Mouse (Mus musculus) forebrain, postnatal 0 days (tissue): ENCODE results near the gene Kifc1. TPM values are rescaled to one million over a fixed set of nuclear protein-coding genes. Genes with fewer than 3 reads are reported as not detected.
A peak's percentile ranks its signal among the peaks of the same experiment; 100 is the strongest.

ENCODE experiments used
- ATAC-seq: fragments of 200-750 bp; cut with Nextera tagmentation; 2 replicates; pipeline ENCODE4 v1.8.0; 2017; ENCODE audit warnings: mild to moderate bottlenecking, moderate library complexity
- DNase-seq: peaks from one replicate; pipeline ENCODE4 v3.0.0-alpha.2; 2015
- H3K27ac ChIP-seq: fragments of 300-500 bp; sonication (generic); 2 replicates; pipeline ENCODE4 v1.5.1; 2014; ENCODE audit warnings: low read depth, mild to moderate bottlenecking, antibody characterized with exemption, low read length, moderate library complexity, mixed read lengths
- H3K27me3 ChIP-seq: fragments of 300-500 bp; sonication (generic); 2 replicates; pipeline ENCODE4 v1.6.1; 2014; ENCODE audit warnings: mild to moderate bottlenecking, low read length, mixed read lengths; ENCODE audit not compliant: insufficient read depth
- H3K36me3 ChIP-seq: fragments of 300-500 bp; sonication (generic); 2 replicates; pipeline ENCODE4 v1.6.1; 2014; ENCODE audit warnings: mild to moderate bottlenecking, moderate library complexity; ENCODE audit not compliant: insufficient read depth
- H3K4me1 ChIP-seq: fragments of 300-500 bp; sonication (generic); 2 replicates; pipeline ENCODE4 v1.6.1; 2014; ENCODE audit warnings: antibody characterized with exemption; ENCODE audit not compliant: insufficient read depth
- H3K4me2 ChIP-seq: fragments of 300-500 bp; sonication (generic); 2 replicates; pipeline ENCODE4 v1.6.1; 2014; ENCODE audit warnings: low read depth, mild to moderate bottlenecking, moderate library complexity
- H3K4me3 ChIP-seq: fragments of 300-500 bp; sonication (generic); 2 replicates; pipeline ENCODE4 v1.5.1; 2014; ENCODE audit warnings: low read depth, low read length, mixed read lengths
- H3K9ac ChIP-seq: fragments of 300-500 bp; sonication (generic); 2 replicates; pipeline ENCODE4 v1.6.1; 2014; ENCODE audit warnings: mild to moderate bottlenecking
- H3K9me3 ChIP-seq: fragments of 300-500 bp; sonication (generic); 2 replicates; pipeline ENCODE4 v1.6.1; 2016; ENCODE audit warnings: low read length
- CTCF ChIP-seq: sonication (generic); IDR thresholded peaks from 2 replicates; pipeline ENCODE4 v1.5.1; 2016; ENCODE audit warnings: antibody characterized with exemption, control low read depth, low read depth
- WGBS: fragments of 180-500 bp; shearing (Covaris S2); extraction: QIAGEN DNeasy Blood & Tissue Kit; methylation state at CpG from one replicate; pipeline ENCODE4 v1.1.7; 2014; 5-methylcytosine and 5-hydroxymethylcytosine counted together
- polyA plus RNA-seq: library from polyadenylated mRNA; unstranded; fragments of >200 nt; fragmentation: Nextera tagmentation; extraction: Ambion mirVana; gene quantifications from 2 replicates; pipeline ENCODE4 v1.2.1, GENCODE M21; 2015
- total RNA-seq: library from RNA; depleted of rRNA; stranded (reverse); fragments of >200 nt; gene quantifications from 2 replicates; pipeline ENCODE4 v1.2.3, GENCODE M21; 2014

Kifc1 gene
- total and polyA plus RNA-seq, 2 experiments from 2014 or later, result 1.3 to 4.7 TPM

- TF ChIP-seq CTCF, result no peak
- Histone ChIP-seq H3K27ac (no peak overlapping the region), H3K9me3 (no peaks in the 10 kb centered on the region), H3K27me3 (no peaks in the 10 kb centered on the region), H3K4me1 (peaks cover 7% of the 10 kb centered on the region; the same call in 1 of the 2 replicates), H3K9ac (no peak overlapping the region), H3K4me2 (peak overlapping the region; percentile 79), H3K4me3 (no peak overlapping the region), H3K36me3 (peaks cover 20% of the 10 kb centered on the region)
- WGBS, result 59% methylated on average over 37 of the region's 37 CpGs
- ATAC-seq (no peak), DNase-seq (no peak)
Observed at GRCm38 (mm10) chr17:33918293-33919203, 28.1 kb upstream of the Kifc1 start.

GRCm38 (mm10) chr17:33917656-33918292 is 27.3 kb upstream of the Kifc1 start:
- Histone ChIP-seq H3K27ac (no peak overlapping the region), H3K9me3 (no peaks in the 10 kb centered on the region), H3K27me3 (no peaks in the 10 kb centered on the region), H3K9ac (no peak overlapping the region), H3K4me1 (peaks cover 7% of the 10 kb centered on the region; the same call in 1 of the 2 replicates), H3K36me3 (peaks cover 26% of the 10 kb centered on the region), H3K4me3 (no peak overlapping the region), H3K4me2 (no peak overlapping the region)
- no peak for DNase-seq
- no peak for ATAC-seq
- TF ChIP-seq CTCF, result no peak
- WGBS, result 84% methylated on average over 18 of the region's 18 CpGs

- DNase-seq (no peak), ATAC-seq (no peak)
- no peak overlapping the region for H3K9ac ChIP-seq
- TF ChIP-seq CTCF, result no peak
- WGBS, result 73% methylated on average over 31 of the region's 31 CpGs
- no peaks in the 10 kb centered on the region for H3K9me3 ChIP-seq
- no peaks in the 10 kb centered on the region for H3K27me3 ChIP-seq
- H3K4me3 ChIP-seq, result peak overlapping the region; percentile 53
- H3K4me1 ChIP-seq, result peaks cover 7% of the 10 kb centered on the region; the same call in 1 of the 2 replicates
- peaks cover 32% of the 10 kb centered on the region for H3K36me3 ChIP-seq
- peak overlapping the region; percentile 63 for H3K4me2 ChIP-seq
- no peak overlapping the region for H3K27ac ChIP-seq
Observed at GRCm38 (mm10) chr17:33916847-33917655, 26.6 kb upstream of the Kifc1 start.

- DNase-seq (no peak), ATAC-seq (peak; percentile 18)
- Histone ChIP-seq H3K4me1 (peaks cover 7% of the 10 kb centered on the region; the same call in 1 of the 2 replicates), H3K9me3 (no peaks in the 10 kb centered on the region), H3K27ac (peak overlapping the region; percentile 86), H3K4me3 (peak overlapping the region; percentile 53), H3K27me3 (no peaks in the 10 kb centered on the region), H3K9ac (peak overlapping the region; percentile 56), H3K36me3 (peaks cover 40% of the 10 kb centered on the region), H3K4me2 (peak overlapping the region; percentile 63)
- no peak for TF ChIP-seq CTCF
- 2% methylated on average over 11 of the region's 20 CpGs for WGBS
Observed at GRCm38 (mm10) chr17:33916294-33916693, 25.8 kb upstream of the Kifc1 start.

- WGBS, result under 1% methylated on average over 33 of the region's 34 CpGs
- Histone ChIP-seq H3K4me3 (peak within 1 kb of the TSS; percentile 53), H3K4me1 (peaks cover 7% of the 10 kb centered on the region; the same call in 1 of the 2 replicates), H3K27me3 (no peaks in the 10 kb centered on the region), H3K36me3 (peaks cover 43% of the 10 kb centered on the region), H3K27ac (peak within 1 kb of the TSS; percentile 86), H3K4me2 (peak within 1 kb of the TSS; percentile 63), H3K9ac (peak within 1 kb of the TSS; percentile 56), H3K9me3 (no peaks in the 10 kb centered on the region)
- DNase-seq, result peak; percentile 98
- ATAC-seq, result peak; percentile 93
- TF ChIP-seq CTCF, result no peak
Observed at GRCm38 (mm10) chr17:33915671-33916250, 25.3 kb upstream of the Kifc1 start, which contains the start of the genes Tapbp and Zbtb22. TSS of gene Tapbp (plus strand) at chr17:33915899. TSS of gene Zbtb22 (plus strand) at chr17:33915904.

GRCm38 (mm10) chr17:33914969-33915391 is 24.5 kb upstream of the Kifc1 start:
- H3K4me1 ChIP-seq, result peaks cover 9% of the 10 kb centered on the region; the same call in 1 of the 2 replicates
- no peak for DNase-seq
- no peak overlapping the region for H3K9ac ChIP-seq

More at GRCm38 (mm10) chr17:33914969-33915391, 24.5 kb upstream of the Kifc1 start:
- Histone ChIP-seq H3K4me3 (no peak overlapping the region), H3K27me3 (no peaks in the 10 kb centered on the region), H3K36me3 (peaks cover 43% of the 10 kb centered on the region), H3K4me2 (0 out of 2 replicates have a peak overlapping the region, but pooled peaks have one; percentile 63), H3K27ac (no peak overlapping the region), H3K9me3 (no peaks in the 10 kb centered on the region)
- no peak; the same call in 1 of the 2 replicates for TF ChIP-seq CTCF
- ATAC-seq, result no peak
- 65% methylated on average over 13 of the region's 13 CpGs for WGBS
